Mouse (Mus musculus) thymus, adult 2 months (tissue): Measurements from ENCODE around the gene Tcf12.

Source experiments
- CTCF ChIP-seq: fragments of 200-500 bp; IDR thresholded peaks from 2 replicates; pipeline ENCODE4 v1.5.1; 2012; ENCODE audit warnings: mild to moderate bottlenecking, control low read depth, low read length, moderate library complexity, borderline replicate concordance; ENCODE audit not compliant: control insufficient read depth, poor library complexity, insufficient read depth; ENCODE audit errors: extremely low read depth
- POLR2A ChIP-seq: fragments of 200-500 bp; IDR thresholded peaks from 2 replicates; pipeline ENCODE4 v1.6.1; 2012; ENCODE audit warnings: mild to moderate bottlenecking, low read length, control low read depth, moderate library complexity; ENCODE audit not compliant: control insufficient read depth, poor library complexity, insufficient read depth; ENCODE audit errors: extremely low read depth

DNA sequence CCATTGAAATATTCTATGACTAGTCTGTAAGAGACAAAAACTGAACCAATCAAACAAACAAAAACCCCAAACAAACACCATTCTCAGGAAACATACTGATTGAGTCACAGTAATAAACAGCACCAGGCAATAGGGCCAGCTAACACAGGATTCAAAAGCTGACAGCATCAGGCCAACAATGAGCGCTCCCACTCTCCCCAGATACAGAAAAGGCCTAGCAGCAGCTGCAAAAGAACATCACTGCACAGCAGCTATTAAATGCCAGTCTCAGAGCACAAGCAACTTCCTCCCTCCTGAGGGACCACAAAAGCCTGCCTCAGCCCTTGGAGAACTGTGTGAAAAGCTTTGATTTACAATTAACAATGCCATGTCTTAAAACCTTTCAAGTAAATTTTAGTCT lies 214.3 kb downstream of the Tcf12 start:
- no peak for TF ChIP-seq CTCF
- no peak for TF ChIP-seq POLR2A
